Mouse (Mus musculus) cerebellum, adult 11-12 months (tissue): ENCODE data around the gene Calml3.
"Not testable (repeated sequence)": the region's sequence is repeated elsewhere in the genome, so short reads cannot be mapped to it uniquely, and the experiment has no call there.

Experiments used
- DNase-seq: peaks from one replicate; pipeline ENCODE4 v3.0.0; 2022

Gene Calml3

GRCm38 (mm10) chr13:3804186-3804585 is at the start of gene Calml3:
TSS of gene Calml3 (minus strand) at chr13:3804316.
- no peak for DNase-seq

GRCm38 (mm10) chr13:3850330-3850729 is 46.2 kb upstream of the Calml3 start:
- DNase-seq = no peak

GRCm38 (mm10) chr13:3840662-3841061 is 36.5 kb upstream of the Calml3 start:
- DNase-seq = not testable (repeated sequence)

- not testable (repeated sequence) for DNase-seq
Observed at GRCm38 (mm10) chr13:3837312-3837807, 33.2 kb upstream of the Calml3 start, which contains the start of gene Calm4. TSS of gene Calm4 (plus strand) at chr13:3837757.

- DNase-seq = not testable (repeated sequence)
Observed at GRCm38 (mm10) chr13:3833644-3834043, 29.5 kb upstream of the Calml3 start.

GRCm38 (mm10) chr13:3832450-3832849 is 28.3 kb upstream of the Calml3 start:
- no peak for DNase-seq

GRCm38 (mm10) chr13:3831994-3832393 is 27.9 kb upstream of the Calml3 start:
- no peak for DNase-seq

- DNase-seq = no peak
Observed at GRCm38 (mm10) chr13:3831546-3831945, 27.4 kb upstream of the Calml3 start.

GRCm38 (mm10) chr13:3825726-3826125 is 21.6 kb upstream of the Calml3 start:
- no peak for DNase-seq

- no peak for DNase-seq
Observed at GRCm38 (mm10) chr13:3822105-3822504, 18.0 kb upstream of the Calml3 start.

- no peak for DNase-seq
Observed at GRCm38 (mm10) chr13:3818740-3819076, 14.6 kb upstream of the Calml3 start.

- DNase-seq = no peak
Observed at GRCm38 (mm10) chr13:3818012-3818739, 14.1 kb upstream of the Calml3 start.

GRCm38 (mm10) chr13:3807131-3807827 is 3.2 kb upstream of the Calml3 start:
- no peak for DNase-seq

GRCm38 (mm10) chr13:3805638-3806037 is 1.5 kb upstream of the Calml3 start:
- DNase-seq = no peak

GRCm38 (mm10) chr13:3805132-3805531 is 1.0 kb upstream of the Calml3 start:
- DNase-seq = no peak

GRCm38 (mm10) chr13:3799386-3799785 is 4.7 kb downstream of the Calml3 start:
- DNase-seq = no peak

GRCm38 (mm10) chr13:3798751-3799150 is 5.4 kb downstream of the Calml3 start:
- no peak for DNase-seq

GRCm38 (mm10) chr13:3796649-3797048 is 7.5 kb downstream of the Calml3 start:
- no peak for DNase-seq

GRCm38 (mm10) chr13:3789531-3789930 is 14.6 kb downstream of the Calml3 start:
- DNase-seq = no peak

GRCm38 (mm10) chr13:3788588-3788987 is 15.5 kb downstream of the Calml3 start:
- DNase-seq = no peak

GRCm38 (mm10) chr13:3787644-3788043 is 16.5 kb downstream of the Calml3 start:
- DNase-seq = no peak

GRCm38 (mm10) chr13:3787102-3787501 is 17.0 kb downstream of the Calml3 start:
- DNase-seq = no peak

- DNase-seq = no peak
Observed at GRCm38 (mm10) chr13:3783621-3784020, 20.5 kb downstream of the Calml3 start.

- DNase-seq = no peak
Observed at GRCm38 (mm10) chr13:3782499-3782898, 21.6 kb downstream of the Calml3 start.
